In genomic region chr11:51636323-51636684, GRCm38 (mm10) we compare ENCODE assay signal across 7 mouse cellular contexts. TPM values are rescaled to one million over a fixed set of nuclear protein-coding genes. Genes with fewer than 3 reads are reported as not detected.
DNase-seq lines count a peak whose midpoint lies in the region; ATAC-seq and TF ChIP-seq lines count a peak whose summit lies in the region.

No protein-coding gene starts in this region.

- 5% methylated on average over 6 of the region's 6 CpGs for WGBS in bone marrow, adult 2 months
- 1% methylated on average over 6 of the region's 6 CpGs for WGBS in embryonic facial prominence, embryonic 14.5 days

- peak overlapping the region; percentile 93 for H3K27ac ChIP-seq in bone marrow, adult 2 months (ENCODE audit: control insufficient read depth, insufficient read depth, low read depth, low read length, poor library complexity)
- peak overlapping the region; percentile 86 for H3K27ac ChIP-seq in embryonic facial prominence, embryonic 14.5 days (replicated peaks; ENCODE audit: low read depth, low read length)

- intact Hi-C loops in left cerebral cortex, postnatal 25 days (cut with DNase I): no loop called here

- H3K36me3 ChIP-seq in embryonic facial prominence, embryonic 14.5 days (ENCODE audit: control insufficient read depth, insufficient read depth, low read length): no peaks in the 10 kb centered on the region

- H3K4me2 ChIP-seq in embryonic facial prominence, embryonic 14.5 days (ENCODE audit: low read depth, low read length): peak overlapping the region; percentile 70

- ATAC-seq in embryonic facial prominence, embryonic 14.5 days (ENCODE audit: low read depth): peak; percentile 60; the same call in 1 of the 2 replicates
- ATAC-seq in megakaryocyte-erythroid progenitor cell, adult 5-6 weeks (replicated peaks; ENCODE audit: low FRiP score, low TSS enrichment, poor library complexity, severe bottlenecking): peak; percentile 70

- peak overlapping the region; percentile 82 for H3K4me3 ChIP-seq in bone marrow, adult 2 months (replicated peaks; ENCODE audit: control insufficient read depth, low read depth, low read length)
- H3K4me3 ChIP-seq in embryonic facial prominence, embryonic 14.5 days (ENCODE audit: low read depth, low read length): peak overlapping the region; percentile 71

- TF ChIP-seq POLR2A in bone marrow, adult 2 months (IDR thresholded peaks at IDR 0.05; ENCODE audit: borderline replicate concordance, control insufficient read depth, low read depth, low read length): no peak

- H3K9ac ChIP-seq in embryonic facial prominence, embryonic 14.5 days (ENCODE audit: low read depth, low read length): peak overlapping the region; percentile 74

- TF ChIP-seq CTCF in bone marrow, adult 2 months (IDR thresholded peaks at IDR 0.05; ENCODE audit: control insufficient read depth, insufficient read depth, low read length): peak; percentile 60; the same call in 1 of the 2 replicates

- peak; percentile 90 for DNase-seq in ES-CJ7 (ENCODE audit: low read depth, low spot score)
- DNase-seq in embryonic facial prominence, embryonic 14.5 days (ENCODE audit: low spot score): peak; percentile 88
- peak; percentile 69 for DNase-seq in heart, postnatal 4 days
- peak; percentile 52 to 76 for DNase-seq in left cerebral cortex, postnatal 25 days (ENCODE audit: low spot score in 2 of 2)
- peak; percentile 64 for DNase-seq in spleen, adult 12 weeks (ENCODE audit: low spot score)

- no peaks in the 10 kb centered on the region for H3K9me3 ChIP-seq in embryonic facial prominence, embryonic 14.5 days (ENCODE audit: control insufficient read depth, low read length)

- H3K27me3 ChIP-seq in embryonic facial prominence, embryonic 14.5 days (replicated peaks; ENCODE audit: control insufficient read depth, insufficient read depth, low read length): no peaks in the 10 kb centered on the region

- peaks cover 5% of the 10 kb centered on the region for H3K4me1 ChIP-seq in bone marrow, adult 2 months (ENCODE audit: control insufficient read depth, insufficient read depth, low read length)
- H3K4me1 ChIP-seq in embryonic facial prominence, embryonic 14.5 days (ENCODE audit: control insufficient read depth, insufficient read depth, low read length): peaks cover 12% of the 10 kb centered on the region; the same call in 1 of the 2 replicates

RNA-seq across cellular contexts. Expression of gene Rmnd5b, which starts 0.6 kb away (rescaled TPM):
- polyA plus RNA-seq in bone marrow, adult 2 months (2011; ENCODE audit: insufficient read depth, insufficient read length, low replicate concordance, missing spikeins): 14.8 and 19.3 TPM in 2 replicates
- 44.2 and 50.4 TPM in 2 replicates for polyA plus RNA-seq in embryonic facial prominence, embryonic 14.5 days (2014; fragmentation: Nextera tagmentation; extraction: Ambion mirVana)
- 10 to 100 TPM; 24.3 to 27.4 TPM for total RNA-seq in heart, postnatal 4 days (2021)
- 10 to 100 TPM; 55.0 to 60.7 TPM for total RNA-seq in left cerebral cortex, postnatal 25 days (2021)
- 37.0 TPM in 2 replicates for total RNA-seq in megakaryocyte-erythroid progenitor cell, adult 5-6 weeks (2014; fragmentation: Nextera tagmentation)
- 9.5 and 17.6 TPM in 2 replicates for total RNA-seq in megakaryocyte-erythroid progenitor cell, adult 5-6 weeks (2017)

RNA-seq across cellular contexts. Expression of gene N4bp3, which starts 14.3 kb away (rescaled TPM):
- polyA plus RNA-seq in bone marrow, adult 2 months (2011; ENCODE audit: insufficient read depth, insufficient read length, low replicate concordance, missing spikeins): 2.7 and 5.7 TPM in 2 replicates
- 32.1 and 37.8 TPM in 2 replicates for polyA plus RNA-seq in embryonic facial prominence, embryonic 14.5 days (2014; fragmentation: Nextera tagmentation; extraction: Ambion mirVana)
- 10 to 100 TPM; 41.3 to 44.4 TPM for total RNA-seq in heart, postnatal 4 days (2021)
- total RNA-seq in left cerebral cortex, postnatal 25 days (2021): 10 to 100 TPM in 1 of 2 experiments, 1 to 10 TPM in 1; 10.0 to 10.8 TPM
- not detected in 2 replicates for total RNA-seq in megakaryocyte-erythroid progenitor cell, adult 5-6 weeks (2014; fragmentation: Nextera tagmentation)
- total RNA-seq in megakaryocyte-erythroid progenitor cell, adult 5-6 weeks (2017): 0.89 and 1.1 TPM in 2 replicates

RNA-seq across cellular contexts. Expression of gene D930048N14Rik, which starts 14.4 kb away (rescaled TPM):
- 0.29 and 0.72 TPM in 2 replicates for polyA plus RNA-seq in bone marrow, adult 2 months (2011; ENCODE audit: insufficient read depth, insufficient read length, low replicate concordance, missing spikeins)
- 2.8 and 3.3 TPM in 2 replicates for polyA plus RNA-seq in embryonic facial prominence, embryonic 14.5 days (2014; fragmentation: Nextera tagmentation; extraction: Ambion mirVana)
- 1 to 10 TPM; 1.3 to 2.0 TPM for total RNA-seq in heart, postnatal 4 days (2021)
- 1 to 10 TPM; 1.1 to 1.7 TPM for total RNA-seq in left cerebral cortex, postnatal 25 days (2021)
- not detected in 2 replicates for total RNA-seq in megakaryocyte-erythroid progenitor cell, adult 5-6 weeks (2014; fragmentation: Nextera tagmentation)
- not detected in 2 replicates for total RNA-seq in megakaryocyte-erythroid progenitor cell, adult 5-6 weeks (2017)

RNA-seq across cellular contexts. Expression of gene Nhp2, which starts 16.8 kb away (rescaled TPM):
- polyA plus RNA-seq in bone marrow, adult 2 months (2011; ENCODE audit: insufficient read depth, insufficient read length, low replicate concordance, missing spikeins): 58.3 and 118 TPM in 2 replicates
- 158 and 162 TPM in 2 replicates for polyA plus RNA-seq in embryonic facial prominence, embryonic 14.5 days (2014; fragmentation: Nextera tagmentation; extraction: Ambion mirVana)
- total RNA-seq in heart, postnatal 4 days (2021): 10 to 100 TPM; 41.4 to 42.4 TPM
- total RNA-seq in left cerebral cortex, postnatal 25 days (2021): 10 to 100 TPM; 39.3 to 47.6 TPM
- 285 and 292 TPM in 2 replicates for total RNA-seq in megakaryocyte-erythroid progenitor cell, adult 5-6 weeks (2014; fragmentation: Nextera tagmentation)
- total RNA-seq in megakaryocyte-erythroid progenitor cell, adult 5-6 weeks (2017): 141 and 176 TPM in 2 replicates

RNA-seq across cellular contexts. Expression of gene Hnrnpab, which starts 29.7 kb away (rescaled TPM):
- polyA plus RNA-seq in bone marrow, adult 2 months (2011; ENCODE audit: insufficient read depth, insufficient read length, low replicate concordance, missing spikeins): 188 and 198 TPM in 2 replicates
- polyA plus RNA-seq in embryonic facial prominence, embryonic 14.5 days (2014; fragmentation: Nextera tagmentation; extraction: Ambion mirVana): 433 and 475 TPM in 2 replicates
- 100 to 1,000 TPM; 366 to 372 TPM for total RNA-seq in heart, postnatal 4 days (2021)
- total RNA-seq in left cerebral cortex, postnatal 25 days (2021): 100 to 1,000 TPM; 116 to 129 TPM
- 644 and 702 TPM in 2 replicates for total RNA-seq in megakaryocyte-erythroid progenitor cell, adult 5-6 weeks (2014; fragmentation: Nextera tagmentation)
- total RNA-seq in megakaryocyte-erythroid progenitor cell, adult 5-6 weeks (2017): 1,394 and 1,753 TPM in 2 replicates

Comparison
In these comparisons a context has a peak if more than half of its experiments do, and no peak if none do; other contexts are left out.
1. Peak in every context shown above with its lines: DNase-seq, ATAC-seq, H3K4me3 ChIP-seq and H3K27ac ChIP-seq.
2. RNA of gene N4bp3, which starts 14.3 kb away (total RNA-seq): 41.3 to 44.4 TPM in heart, postnatal 4 days and 10.0 to 10.8 TPM in left cerebral cortex, postnatal 25 days; 0.89 to 1.1 TPM in megakaryocyte-erythroid progenitor cell, adult 5-6 weeks; every median in the first group is over 4 times any median in the second.